Mouse (Mus musculus): ENCODE measurements around the gene Prkcg. TPM values are rescaled to one million over a fixed set of nuclear protein-coding genes. Genes with fewer than 3 reads are reported as not detected.

Prkcg gene
- polyA plus RNA-seq, 1 experiment, result 3.4 TPM

DNA sequence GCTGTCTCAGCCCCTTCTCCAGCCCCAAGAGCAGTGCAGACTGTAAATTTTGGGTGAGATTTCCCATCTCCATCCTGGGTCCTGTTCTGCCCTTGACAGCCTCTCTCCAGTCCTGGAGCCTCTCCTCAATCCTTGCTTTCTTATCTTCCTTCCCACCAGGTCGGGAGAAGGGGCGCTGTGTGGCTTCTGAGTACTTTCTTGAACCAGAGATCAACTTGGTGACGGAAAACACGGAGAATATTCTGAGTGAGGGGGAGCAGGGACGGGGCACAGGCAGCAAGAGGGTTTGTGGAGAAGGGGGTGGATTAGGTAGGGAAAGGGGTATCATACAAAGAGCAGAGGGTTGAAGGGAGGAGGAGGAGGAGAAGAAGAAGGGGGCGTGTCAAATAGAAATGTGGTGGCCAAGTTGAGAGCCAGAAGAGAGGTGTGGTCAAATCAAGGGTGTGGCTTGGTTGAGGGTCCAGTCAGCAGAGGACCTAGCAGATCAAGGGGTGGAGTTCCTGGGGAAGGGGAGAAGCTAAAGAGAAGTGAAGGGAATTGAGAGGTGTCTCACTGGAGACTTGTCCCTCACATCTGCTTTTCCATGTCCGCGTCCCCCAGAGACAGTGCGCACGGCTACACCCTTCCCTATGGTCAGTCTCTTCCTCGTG lies 49.4 kb downstream of the Prkcg start:
- TF ChIP-seq CTCF (IDR thresholded peaks at IDR 0.05; ENCODE audit: low read depth, low read length), result peak; percentile 12
- TF ChIP-seq EP300 (IDR thresholded peaks at IDR 0.05; ENCODE audit: insufficient read depth, low read depth, low read length), result no peak
- TF ChIP-seq POLR2A (IDR thresholded peaks at IDR 0.05; ENCODE audit: insufficient read depth, low read length), result no peak
- Histone ChIP-seq H3K9ac (ENCODE audit: low read depth, poor library complexity, severe bottlenecking) (no peak overlapping the region), H3K9me3 (replicated peaks; ENCODE audit: control insufficient read depth, insufficient read depth, low read length, poor library complexity, severe bottlenecking) (no peaks in the 10 kb centered on the region), H3K27ac (ENCODE audit: insufficient read depth, low read length) (no peak overlapping the region), H3K4me1 (ENCODE audit: control insufficient read depth, insufficient read depth, low read length) (peaks cover 2% of the 10 kb centered on the region), H3K4me3 (ENCODE audit: low read depth, low read length) (peak overlapping the region; percentile 58), H3K36me3 (ENCODE audit: control insufficient read depth, insufficient read depth, low read length, poor library complexity, severe bottlenecking) (peaks cover 13% of the 10 kb centered on the region), H3K27me3 (ENCODE audit: control insufficient read depth, insufficient read depth, low read length, poor library complexity, severe bottlenecking) (no peaks in the 10 kb centered on the region)

DNA sequence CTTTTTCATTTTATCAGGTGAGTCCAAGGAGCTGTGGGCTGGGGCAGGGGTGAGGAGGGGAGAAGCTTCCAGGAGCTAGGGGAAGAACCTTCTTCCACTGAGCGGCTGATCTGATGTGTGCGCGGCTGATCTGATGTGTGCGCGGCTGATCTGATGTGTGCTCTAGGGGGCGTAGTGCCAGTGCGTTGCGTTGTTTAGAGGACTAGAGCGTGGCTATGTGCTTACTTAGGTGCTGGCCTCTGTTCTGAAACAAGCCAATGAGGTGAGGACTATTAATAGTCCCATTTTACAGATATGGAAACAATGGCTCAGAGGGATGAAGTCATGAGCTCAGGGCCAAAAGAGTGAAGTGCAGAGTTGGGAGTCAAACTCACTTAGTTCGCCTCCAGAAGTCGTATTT lies 50.0 kb downstream of the Prkcg start:
- Histone ChIP-seq H3K9ac (ENCODE audit: low read depth, poor library complexity, severe bottlenecking) (no peak overlapping the region), H3K4me3 (ENCODE audit: low read depth, low read length) (peak overlapping the region; percentile 58)
- TF ChIP-seq CTCF (IDR thresholded peaks at IDR 0.05; ENCODE audit: low read depth, low read length) (peak; percentile 83), EP300 (IDR thresholded peaks at IDR 0.05; ENCODE audit: insufficient read depth, low read depth, low read length) (no peak), POLR2A (IDR thresholded peaks at IDR 0.05; ENCODE audit: insufficient read depth, low read length) (no peak)

DNA sequence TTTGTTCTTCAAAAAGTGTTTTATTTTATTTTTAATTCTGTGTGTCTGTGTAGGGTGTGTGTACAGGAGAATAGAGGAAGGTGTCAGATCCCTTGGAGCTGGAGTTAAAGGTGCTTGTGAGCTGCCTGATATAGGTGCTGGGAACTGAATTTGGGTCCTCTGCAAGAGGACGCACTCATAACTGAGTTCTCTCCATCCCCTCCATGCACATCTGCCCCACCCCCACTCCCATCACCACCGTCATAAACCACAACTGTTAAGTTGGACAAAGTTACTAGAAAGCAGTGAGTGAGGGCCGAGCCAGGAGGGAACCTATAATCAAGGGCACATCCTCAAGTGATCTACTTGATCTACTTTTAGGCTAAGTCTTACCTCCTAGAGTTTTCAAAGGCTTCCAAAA lies 54.9 kb downstream of the Prkcg start:
- H3K9me3 ChIP-seq (replicated peaks; ENCODE audit: control insufficient read depth, insufficient read depth, low read length, poor library complexity, severe bottlenecking), result no peaks in the 10 kb centered on the region
- TF ChIP-seq EP300 (IDR thresholded peaks at IDR 0.05; ENCODE audit: insufficient read depth, low read depth, low read length) (no peak), CTCF (IDR thresholded peaks at IDR 0.05; ENCODE audit: low read depth, low read length) (no peak), POLR2A (IDR thresholded peaks at IDR 0.05; ENCODE audit: insufficient read depth, low read length) (no peak)
- no peak overlapping the region for H3K27ac ChIP-seq (ENCODE audit: insufficient read depth, low read length)
- no peak overlapping the region for H3K4me3 ChIP-seq (ENCODE audit: low read depth, low read length)
- H3K9ac ChIP-seq (ENCODE audit: low read depth, poor library complexity, severe bottlenecking), result no peak overlapping the region
- H3K27me3 ChIP-seq (ENCODE audit: control insufficient read depth, insufficient read depth, low read length, poor library complexity, severe bottlenecking), result no peaks in the 10 kb centered on the region
- peaks cover 5% of the 10 kb centered on the region for H3K4me1 ChIP-seq (ENCODE audit: control insufficient read depth, insufficient read depth, low read length)
- peaks cover 15% of the 10 kb centered on the region for H3K36me3 ChIP-seq (ENCODE audit: control insufficient read depth, insufficient read depth, low read length, poor library complexity, severe bottlenecking)

More for the DNA sequence above, 50.0 kb downstream of the Prkcg start:
- no peaks in the 10 kb centered on the region for H3K9me3 ChIP-seq (replicated peaks; ENCODE audit: control insufficient read depth, insufficient read depth, low read length, poor library complexity, severe bottlenecking)
- H3K36me3 ChIP-seq (ENCODE audit: control insufficient read depth, insufficient read depth, low read length, poor library complexity, severe bottlenecking), result peaks cover 15% of the 10 kb centered on the region
- H3K27me3 ChIP-seq (ENCODE audit: control insufficient read depth, insufficient read depth, low read length, poor library complexity, severe bottlenecking), result no peaks in the 10 kb centered on the region
- H3K4me1 ChIP-seq (ENCODE audit: control insufficient read depth, insufficient read depth, low read length), result peaks cover 4% of the 10 kb centered on the region
- no peak overlapping the region for H3K27ac ChIP-seq (ENCODE audit: insufficient read depth, low read length)

DNA sequence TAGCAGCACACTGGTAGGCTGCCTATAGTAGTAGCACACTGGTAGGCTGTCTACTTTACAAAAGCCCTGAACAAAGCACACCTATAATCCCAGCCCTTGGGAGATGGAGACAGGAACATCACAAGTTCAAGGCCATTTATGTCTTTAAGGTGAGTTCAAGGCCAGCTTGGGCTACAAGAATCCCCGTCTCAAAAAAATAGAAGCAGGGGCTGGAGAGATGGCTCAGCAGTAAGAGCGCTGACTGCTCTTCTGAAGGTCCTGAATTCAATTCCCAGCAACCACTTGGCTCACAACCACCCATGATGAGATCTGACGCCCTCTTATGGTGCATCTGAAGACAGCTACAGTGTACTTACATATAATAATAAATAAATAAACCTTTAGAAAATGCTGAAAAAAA lies 56.3 kb downstream of the Prkcg start:
- H3K4me1 ChIP-seq (ENCODE audit: control insufficient read depth, insufficient read depth, low read length), result peaks cover 7% of the 10 kb centered on the region
- H3K27ac ChIP-seq (ENCODE audit: insufficient read depth, low read length), result peak overlapping the region; percentile 56; the same call in 1 of the 2 replicates
- H3K9ac ChIP-seq (ENCODE audit: low read depth, poor library complexity, severe bottlenecking), result no peak overlapping the region
- no peak for TF ChIP-seq POLR2A (IDR thresholded peaks at IDR 0.05; ENCODE audit: insufficient read depth, low read length)
- TF ChIP-seq EP300 (IDR thresholded peaks at IDR 0.05; ENCODE audit: insufficient read depth, low read depth, low read length), result no peak
- no peak for TF ChIP-seq CTCF (IDR thresholded peaks at IDR 0.05; ENCODE audit: low read depth, low read length)
- no peaks in the 10 kb centered on the region for H3K27me3 ChIP-seq (ENCODE audit: control insufficient read depth, insufficient read depth, low read length, poor library complexity, severe bottlenecking)
- peaks cover 15% of the 10 kb centered on the region for H3K36me3 ChIP-seq (ENCODE audit: control insufficient read depth, insufficient read depth, low read length, poor library complexity, severe bottlenecking)
- no peaks in the 10 kb centered on the region for H3K9me3 ChIP-seq (replicated peaks; ENCODE audit: control insufficient read depth, insufficient read depth, low read length, poor library complexity, severe bottlenecking)
- no peak overlapping the region for H3K4me3 ChIP-seq (ENCODE audit: low read depth, low read length)

DNA sequence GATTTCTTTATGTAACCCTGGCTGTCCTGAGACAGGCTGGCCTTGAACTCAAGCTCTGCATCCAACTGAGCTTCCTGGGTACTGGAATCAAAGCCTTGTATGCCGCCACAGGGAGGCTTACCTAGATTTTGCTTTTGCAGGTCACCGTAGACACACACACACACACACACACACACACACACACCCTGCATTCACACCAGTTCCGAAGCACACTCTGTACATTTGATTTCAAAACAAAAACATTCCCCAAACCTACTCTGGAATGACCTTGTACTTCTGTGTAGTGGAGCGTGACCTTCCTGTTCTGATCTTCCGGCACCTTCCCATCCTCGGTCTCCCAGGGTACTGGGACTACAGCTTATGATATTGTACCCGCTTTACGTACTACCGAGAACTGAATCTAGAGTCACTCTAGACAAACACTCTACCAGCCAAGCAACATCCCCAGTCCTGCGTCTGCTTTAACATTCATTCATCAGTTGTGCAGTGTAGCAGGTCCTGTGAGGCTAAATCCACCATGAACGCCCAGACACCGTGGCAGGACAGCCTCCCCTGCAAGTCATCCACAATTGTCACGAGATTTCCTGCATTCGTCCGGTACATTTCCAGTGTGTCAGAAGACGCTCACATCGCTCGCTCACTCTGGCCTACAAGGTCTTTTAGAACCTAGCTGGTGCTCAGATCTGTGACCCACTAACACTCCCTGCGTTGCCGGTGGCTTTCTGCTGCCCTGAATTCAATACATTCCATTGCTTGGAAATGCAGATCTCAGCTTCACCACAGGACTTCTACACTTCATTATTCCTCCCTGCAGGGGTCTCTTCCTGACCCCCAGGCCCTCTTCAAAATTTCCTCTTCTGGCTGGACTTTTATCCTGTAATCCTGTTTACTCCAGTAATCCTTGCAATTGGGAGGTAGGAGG lies 58.6 kb downstream of the Prkcg start:
- TF ChIP-seq EP300 (IDR thresholded peaks at IDR 0.05; ENCODE audit: insufficient read depth, low read depth, low read length), result peak; percentile 98
- TF ChIP-seq POLR2A (IDR thresholded peaks at IDR 0.05; ENCODE audit: insufficient read depth, low read length), result no peak
- H3K36me3 ChIP-seq (ENCODE audit: control insufficient read depth, insufficient read depth, low read length, poor library complexity, severe bottlenecking), result peaks cover 2% of the 10 kb centered on the region; the same call in 1 of the 2 replicates

More for the DNA sequence above, 58.6 kb downstream of the Prkcg start:
- peak overlapping the region; percentile 37 for H3K4me3 ChIP-seq (ENCODE audit: low read depth, low read length)
- H3K4me1 ChIP-seq (ENCODE audit: control insufficient read depth, insufficient read depth, low read length), result peaks cover 5% of the 10 kb centered on the region
- no peaks in the 10 kb centered on the region for H3K9me3 ChIP-seq (replicated peaks; ENCODE audit: control insufficient read depth, insufficient read depth, low read length, poor library complexity, severe bottlenecking)
- H3K9ac ChIP-seq (ENCODE audit: low read depth, poor library complexity, severe bottlenecking), result peak overlapping the region; percentile 27
- peak overlapping the region; percentile 99 for H3K27ac ChIP-seq (ENCODE audit: insufficient read depth, low read length)
- H3K27me3 ChIP-seq (ENCODE audit: control insufficient read depth, insufficient read depth, low read length, poor library complexity, severe bottlenecking), result no peaks in the 10 kb centered on the region

Measured in ES-Bruce4 (cell line).